ENCODE assay signal across 17 mouse cellular contexts in genomic region chr15:57187840-57188457, GRCm38 (mm10).
DNase-seq lines count a peak whose midpoint lies in the region; ATAC-seq and TF ChIP-seq lines count a peak whose summit lies in the region.
"Had no signal": no experiment of that assay in that cellular context is flagged by ENCODE, and none has a peak within 500 bp of the region (broad histone marks: within the 10 kb centered on the region; RNA-seq: fewer than 3 reads in every experiment).

No protein-coding gene starts in this region.

- no peak overlapping the region for H3K4me2 ChIP-seq in hindbrain, embryonic 11.5 days (replicated peaks; ENCODE audit: low read depth, low read length)
- H3K4me2 ChIP-seq in hindbrain, embryonic 16.5 days (ENCODE audit: low read length), result no peak overlapping the region
- H3K4me2 ChIP-seq in hindbrain, embryonic 13.5 days, result no peak overlapping the region

- no peak overlapping the region for H3K4me3 ChIP-seq in hindbrain, embryonic 11.5 days (ENCODE audit: low read depth, low read length)
- H3K4me3 ChIP-seq in hindbrain, embryonic 16.5 days (ENCODE audit: low read length), result no peak overlapping the region
- no peak overlapping the region for H3K4me3 ChIP-seq in C2C12 (ENCODE audit: insufficient read depth, poor library complexity, severe bottlenecking)
- H3K4me3 ChIP-seq in hindbrain, embryonic 13.5 days, result no peak overlapping the region
- H3K4me3 ChIP-seq in layer of hippocampus, adult 2 months, result no peak overlapping the region

- no peaks in the 10 kb centered on the region for H3K79me2 ChIP-seq in C2C12 (ENCODE audit: control insufficient read depth, insufficient read depth)

- H3K9ac ChIP-seq in hindbrain, embryonic 11.5 days (ENCODE audit: low read depth, low read length), result no peak overlapping the region
- no peak overlapping the region for H3K9ac ChIP-seq in hindbrain, embryonic 16.5 days (ENCODE audit: low read depth, low read length)
- H3K9ac ChIP-seq in hindbrain, embryonic 13.5 days, result no peak overlapping the region

- no peaks in the 10 kb centered on the region for H3K9me3 ChIP-seq in hindbrain, embryonic 11.5 days (ENCODE audit: control insufficient read depth, low read length)
- H3K9me3 ChIP-seq in hindbrain, embryonic 16.5 days (ENCODE audit: control insufficient read depth, low read length), result no peaks in the 10 kb centered on the region
- H3K9me3 ChIP-seq in hindbrain, embryonic 13.5 days, result no peaks in the 10 kb centered on the region
- H3K9me3 ChIP-seq: G1E had no signal

- peak; percentile 14 for DNase-seq in hindbrain, embryonic 11.5 days (ENCODE audit: low spot score)
- peak; percentile 45 for DNase-seq in adrenal gland, adult 2 months
- DNase-seq in gastrocnemius, adult 8-10 months (ENCODE audit: low spot score in 2 of 2), result no peak
- no peak for DNase-seq in lung, postnatal 14 days
- no peak for DNase-seq in layer of hippocampus, adult 2 months (ENCODE audit: low spot score in 2 of 2)
- DNase-seq: cerebellum, adult 9-10 months; heart, adult 11 months; kidney, adult 18-20 months; kidney, postnatal 25 days; layer of hippocampus, adult 9-11 months; lung, postnatal 10 days; thymus, postnatal 36 days had no signal

- H3K27ac ChIP-seq in hindbrain, embryonic 11.5 days (ENCODE audit: low read depth, low read length), result no peak overlapping the region
- H3K27ac ChIP-seq in hindbrain, embryonic 16.5 days (ENCODE audit: low read depth, low read length), result no peak overlapping the region
- H3K27ac ChIP-seq in hindbrain, embryonic 13.5 days, result no peak overlapping the region
- H3K27ac ChIP-seq in layer of hippocampus, adult 2 months, result no peak overlapping the region

- no peaks in the 10 kb centered on the region for H3K36me3 ChIP-seq in hindbrain, embryonic 11.5 days (ENCODE audit: control insufficient read depth, insufficient read depth, low read length)
- no peaks in the 10 kb centered on the region for H3K36me3 ChIP-seq in hindbrain, embryonic 16.5 days (ENCODE audit: control insufficient read depth, insufficient read depth, low read length)
- no peaks in the 10 kb centered on the region for H3K36me3 ChIP-seq in C2C12 (ENCODE audit: control insufficient read depth, insufficient read depth)
- H3K36me3 ChIP-seq in hindbrain, embryonic 13.5 days, result no peaks in the 10 kb centered on the region
- H3K36me3 ChIP-seq: G1E had no signal

- no peak overlapping the region for H3ac ChIP-seq in C2C12 (ENCODE audit: control insufficient read depth, insufficient read length, low read depth)

- WGBS in hindbrain, embryonic 11.5 days, result 28% methylated on average over 1 of the region's 1 CpGs
- WGBS in hindbrain, embryonic 16.5 days, result 17% methylated on average over 1 of the region's 1 CpGs
- WGBS in hindbrain, embryonic 13.5 days, result 16% methylated on average over 1 of the region's 1 CpGs

- TF ChIP-seq CTCF in C2C12 (IDR thresholded peaks at IDR 0.05; ENCODE audit: control insufficient read depth, insufficient read depth, insufficient read length), result no peak
- no peak for TF ChIP-seq CTCF in layer of hippocampus, adult 2 months (conservative IDR thresholded peaks at IDR 0.05)

- no peaks in the 10 kb centered on the region for H3K4me1 ChIP-seq in hindbrain, embryonic 11.5 days (replicated peaks; ENCODE audit: control insufficient read depth, insufficient read depth, low read length)
- no peaks in the 10 kb centered on the region for H3K4me1 ChIP-seq in hindbrain, embryonic 16.5 days (ENCODE audit: control insufficient read depth, insufficient read depth, low read depth, low read length)
- no peaks in the 10 kb centered on the region for H3K4me1 ChIP-seq in hindbrain, embryonic 13.5 days (replicated peaks)

- H3K79me3 ChIP-seq in C2C12 (ENCODE audit: low read depth), result no peaks in the 10 kb centered on the region

- peak; percentile 53 for ATAC-seq in hindbrain, embryonic 11.5 days (ENCODE audit: low FRiP score)
- no peak for ATAC-seq in hindbrain, embryonic 16.5 days
- peak; percentile 13; the same call in 1 of the 2 replicates for ATAC-seq in hindbrain, embryonic 13.5 days (ENCODE audit: low FRiP score)
- ATAC-seq: forebrain, embryonic 14.5 days had no signal

- H3K27me3 ChIP-seq in hindbrain, embryonic 11.5 days (ENCODE audit: control insufficient read depth, insufficient read depth, low read length), result no peaks in the 10 kb centered on the region
- H3K27me3 ChIP-seq in hindbrain, embryonic 16.5 days (replicated peaks; ENCODE audit: control insufficient read depth, insufficient read depth, low read length), result no peaks in the 10 kb centered on the region
- H3K27me3 ChIP-seq in C2C12 (ENCODE audit: control insufficient read depth, insufficient read depth, insufficient read length), result no peaks in the 10 kb centered on the region
- no peaks in the 10 kb centered on the region for H3K27me3 ChIP-seq in hindbrain, embryonic 13.5 days

TF ChIP-seq in C2C12, 6 proteins besides CTCF, POLR2A, EP300 and RAD21:
- peak; percentile 78 for TF ChIP-seq MYOD1 (IDR thresholded peaks at IDR 0.05; ENCODE audit: control insufficient read depth, insufficient read length, low read depth)
- TF ChIP-seq USF1 (IDR thresholded peaks at IDR 0.05; ENCODE audit: low read depth), result no peak

Comparison
In these comparisons a context has a peak if more than half of its experiments do, and no peak if none do; other contexts are left out.
1. DNase-seq: peak in hindbrain, embryonic 11.5 days (single experiment) and adrenal gland, adult 2 months (single experiment); none in gastrocnemius, adult 8-10 months (0 of 2), lung, postnatal 14 days (single experiment) and layer of hippocampus, adult 2 months (0 of 2).